Mouse (Mus musculus): Measurements from ENCODE around the gene AK157302. TPM values are rescaled to one million over a fixed set of nuclear protein-coding genes. Genes with fewer than 3 reads are reported as not detected.
"Not testable (repeated sequence)": the region's sequence is repeated elsewhere in the genome, so short reads cannot be mapped to it uniquely, and the experiment has no call there.

AK157302 gene
- polyA plus RNA-seq, 1 experiment from 2014 or later, result 0.32 TPM

- Histone ChIP-seq H3K27ac (ENCODE audit: low read depth) (no peak overlapping the region), H3K4me1 (replicated peaks; ENCODE audit: control insufficient read depth, insufficient read depth, low read length) (no peaks in the 10 kb centered on the region), H3K9me3 (ENCODE audit: control insufficient read depth, low read length) (no peaks in the 10 kb centered on the region), H3K36me3 (ENCODE audit: control insufficient read depth, insufficient read depth, low read length) (no peaks in the 10 kb centered on the region), H3K9ac (ENCODE audit: low read length) (no peak overlapping the region), H3K4me3 (ENCODE audit: low read depth, low read length) (no peak overlapping the region), H3K27me3 (replicated peaks; ENCODE audit: control insufficient read depth, insufficient read depth, low read length) (no peaks in the 10 kb centered on the region), H3K4me2 (ENCODE audit: low read length) (no peak overlapping the region)
- ATAC-seq (replicated peaks; ENCODE audit: low FRiP score, low TSS enrichment, low read depth) (no peak), DNase-seq (ENCODE audit: low spot score) (no peak)
- 87% methylated on average over 10 of the region's 10 CpGs for WGBS
These were observed 27.7 kb upstream of the AK157302 start for GRCm38 (mm10) chr13:21467336-21467735.

DNA sequence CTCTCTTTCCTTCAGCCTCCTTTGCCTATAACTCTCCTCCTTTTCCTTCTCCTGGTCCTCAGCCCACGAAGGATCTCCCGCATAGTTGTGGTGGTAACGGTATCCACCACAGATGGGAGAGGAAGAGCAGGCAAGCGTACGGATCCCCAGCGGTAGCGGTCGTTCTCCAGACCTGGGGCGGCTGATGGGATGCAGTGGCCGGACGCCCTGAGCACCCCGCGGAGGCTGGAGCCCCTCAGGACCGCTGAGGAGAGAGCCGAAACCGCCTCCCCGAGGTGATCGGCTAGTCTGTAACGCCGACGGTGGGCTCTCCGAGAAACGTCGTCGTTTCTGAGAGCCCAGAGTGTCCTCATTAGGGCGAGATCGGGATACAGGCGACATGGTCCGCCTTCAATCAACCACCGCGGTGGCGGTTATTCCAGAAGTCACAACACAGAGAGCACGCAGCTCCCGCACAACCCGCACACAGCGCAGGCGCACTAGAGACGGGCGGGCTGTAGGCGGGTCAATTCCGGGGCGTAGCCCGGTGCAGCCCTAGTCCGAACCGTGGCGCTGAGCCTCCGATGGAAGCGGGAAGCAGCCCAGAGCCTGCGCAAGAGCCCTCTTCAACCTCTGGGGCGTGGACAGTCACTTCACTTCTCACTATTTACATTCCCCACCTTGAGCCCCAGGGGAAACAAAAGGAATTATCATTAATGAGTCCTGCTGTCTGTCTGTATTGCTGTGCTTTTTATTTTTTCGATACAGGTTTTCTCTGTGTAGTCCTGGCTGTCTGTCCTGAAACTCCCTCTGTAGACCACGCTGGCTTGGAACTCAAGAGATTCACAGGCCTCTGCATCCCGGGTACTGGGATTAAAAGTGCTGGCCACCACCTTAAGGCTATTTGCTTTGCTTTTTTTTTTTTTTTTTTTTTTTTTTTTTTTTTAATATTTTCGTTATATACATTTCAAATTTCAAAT is 26.7 kb upstream of the AK157302 start, which contains the start of gene Nkapl:
Gene Nkapl, minus strand, starts transcription at position 449 of the 959 bp plus-strand sequence.
- H3K4me1 ChIP-seq (replicated peaks; ENCODE audit: control insufficient read depth, insufficient read depth, low read length), result no peaks in the 10 kb centered on the region
- ATAC-seq (replicated peaks; ENCODE audit: low FRiP score, low TSS enrichment, low read depth) (peak; percentile 99), DNase-seq (ENCODE audit: low spot score) (peak; percentile 89)
- peak within 1 kb of the TSS; percentile 47; the same call in 1 of the 2 replicates for H3K27ac ChIP-seq (ENCODE audit: low read depth)
- WGBS, result 2% methylated on average over 54 of the region's 54 CpGs
- H3K36me3 ChIP-seq (ENCODE audit: control insufficient read depth, insufficient read depth, low read length), result no peaks in the 10 kb centered on the region
- H3K9me3 ChIP-seq (ENCODE audit: control insufficient read depth, low read length), result no peaks in the 10 kb centered on the region
- no peaks in the 10 kb centered on the region for H3K27me3 ChIP-seq (replicated peaks; ENCODE audit: control insufficient read depth, insufficient read depth, low read length)
- H3K9ac ChIP-seq (ENCODE audit: low read length), result peak within 1 kb of the TSS; percentile 69
- H3K4me2 ChIP-seq (ENCODE audit: low read length), result peak within 1 kb of the TSS; percentile 96
- H3K4me3 ChIP-seq (ENCODE audit: low read depth, low read length), result peak within 1 kb of the TSS; percentile 63

- H3K9ac ChIP-seq (ENCODE audit: low read length), result no peak overlapping the region
- H3K4me1 ChIP-seq (replicated peaks; ENCODE audit: control insufficient read depth, insufficient read depth, low read length), result no peaks in the 10 kb centered on the region
- 36% methylated on average over 9 of the region's 9 CpGs for WGBS
- H3K4me3 ChIP-seq (ENCODE audit: low read depth, low read length), result 0 out of 2 replicates have a peak overlapping the region, but pooled peaks have one; percentile 63
- no peak for ATAC-seq (replicated peaks; ENCODE audit: low FRiP score, low TSS enrichment, low read depth)
- H3K4me2 ChIP-seq (ENCODE audit: low read length), result peak overlapping the region; percentile 96
- H3K9me3 ChIP-seq (ENCODE audit: control insufficient read depth, low read length), result no peaks in the 10 kb centered on the region
- no peaks in the 10 kb centered on the region for H3K36me3 ChIP-seq (ENCODE audit: control insufficient read depth, insufficient read depth, low read length)
- no peaks in the 10 kb centered on the region for H3K27me3 ChIP-seq (replicated peaks; ENCODE audit: control insufficient read depth, insufficient read depth, low read length)
- no peak overlapping the region for H3K27ac ChIP-seq (ENCODE audit: low read depth)
- no peak for DNase-seq (ENCODE audit: low spot score)
These were observed 25.9 kb upstream of the AK157302 start for GRCm38 (mm10) chr13:21469097-21469496.

DNA sequence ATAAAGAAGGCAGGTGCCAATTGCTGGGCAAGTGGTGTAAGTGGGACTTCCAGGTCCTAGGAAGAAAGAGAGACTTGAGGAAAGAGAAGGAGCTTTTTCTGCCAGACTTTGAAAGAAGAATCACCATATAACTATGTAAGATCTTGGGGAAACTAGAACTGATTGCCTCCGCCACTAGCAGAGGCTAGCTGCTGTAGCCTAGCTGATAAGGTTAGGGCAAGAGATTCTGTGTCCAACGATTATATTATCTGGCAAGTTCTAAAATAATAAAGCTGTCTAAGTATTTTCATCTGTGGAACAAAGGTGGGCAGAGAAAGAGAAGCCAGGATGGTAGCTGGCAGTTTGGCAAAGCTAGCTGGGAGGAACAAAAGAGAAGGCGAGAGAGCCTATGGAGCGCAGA is 22.6 kb upstream of the AK157302 start:
- Histone ChIP-seq H3K4me3 (ENCODE audit: low read depth, low read length) (no peak overlapping the region), H3K27me3 (replicated peaks; ENCODE audit: control insufficient read depth, insufficient read depth, low read length) (no peaks in the 10 kb centered on the region), H3K4me2 (ENCODE audit: low read length) (no peak overlapping the region), H3K36me3 (ENCODE audit: control insufficient read depth, insufficient read depth, low read length) (no peaks in the 10 kb centered on the region), H3K4me1 (replicated peaks; ENCODE audit: control insufficient read depth, insufficient read depth, low read length) (no peaks in the 10 kb centered on the region), H3K27ac (ENCODE audit: low read depth) (no peak overlapping the region), H3K9me3 (ENCODE audit: control insufficient read depth, low read length) (no peaks in the 10 kb centered on the region), H3K9ac (ENCODE audit: low read length) (no peak overlapping the region)
- WGBS, result 41% methylated on average over 4 of the region's 4 CpGs
- ATAC-seq (replicated peaks; ENCODE audit: low FRiP score, low TSS enrichment, low read depth), result no peak
- DNase-seq (ENCODE audit: low spot score), result no peak

DNA sequence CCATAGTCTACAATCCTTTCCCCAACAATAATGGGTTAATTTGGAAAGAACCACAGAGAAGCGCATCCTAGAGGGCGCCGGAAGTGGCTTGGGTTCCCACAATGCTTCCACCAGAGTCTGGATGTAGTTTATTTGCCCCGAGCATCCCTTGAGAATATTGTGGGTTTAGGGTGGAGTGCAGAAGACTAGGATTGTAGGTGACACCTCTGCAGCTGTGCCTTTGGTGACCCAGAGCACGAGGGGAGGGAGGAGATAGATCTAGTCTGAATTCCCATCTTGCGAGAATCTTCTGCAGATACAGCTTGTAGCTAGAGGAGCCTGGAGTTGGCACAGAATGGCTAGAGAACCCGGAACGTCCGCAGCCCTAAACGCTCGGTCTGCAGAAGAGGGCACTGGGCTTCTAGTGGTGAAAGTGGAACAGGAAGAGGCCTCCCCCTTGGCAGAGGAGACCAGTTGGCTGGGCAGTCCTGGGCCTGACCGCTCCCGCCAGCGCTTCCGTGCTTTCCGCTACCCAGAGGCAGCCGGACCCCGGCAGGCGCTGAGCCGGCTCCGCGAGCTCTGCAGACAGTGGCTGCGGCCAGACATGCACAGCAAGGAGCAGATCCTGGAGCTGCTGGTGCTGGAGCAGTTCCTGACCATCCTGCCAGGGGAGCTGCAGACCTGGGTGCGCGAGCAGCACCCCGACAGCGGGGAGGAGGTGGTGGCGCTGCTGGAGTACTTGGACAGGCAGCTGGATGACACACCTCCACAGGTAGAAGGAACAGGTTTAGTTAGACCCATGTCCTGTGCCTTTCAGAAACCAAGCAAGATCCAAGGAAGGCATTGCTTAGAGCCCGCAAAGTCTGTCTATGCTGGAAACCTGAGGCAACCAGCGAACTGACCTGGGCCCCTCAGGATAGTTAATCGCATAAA is 16.0 kb upstream of the AK157302 start, which contains the start of the genes Zkscan4 and Gm10065:
Gene Zkscan4, plus strand, starts transcription at position 149 of the 912 bp plus-strand sequence.
Gene Gm10065, minus strand, starts transcription at position 683 of the 912 bp plus-strand sequence.
- H3K27me3 ChIP-seq (replicated peaks; ENCODE audit: control insufficient read depth, insufficient read depth, low read length); H3K4me1 ChIP-seq (replicated peaks; ENCODE audit: control insufficient read depth, insufficient read depth, low read length); H3K36me3 ChIP-seq (ENCODE audit: control insufficient read depth, insufficient read depth, low read length); H3K9me3 ChIP-seq (ENCODE audit: control insufficient read depth, low read length): not testable (repeated sequence)
- WGBS, result 3% methylated on average over 26 of the region's 31 CpGs
- DNase-seq (ENCODE audit: low spot score) (peak; percentile 87), ATAC-seq (replicated peaks; ENCODE audit: low FRiP score, low TSS enrichment, low read depth) (peak; percentile 86)
- H3K4me2 ChIP-seq (ENCODE audit: low read length), result peak within 1 kb of the TSS; percentile 61
- H3K9ac ChIP-seq (ENCODE audit: low read length), result peak within 1 kb of the TSS; percentile 54
- H3K27ac ChIP-seq (ENCODE audit: low read depth), result peak within 1 kb of the TSS; percentile 69
- peak within 1 kb of the TSS; percentile 61 for H3K4me3 ChIP-seq (ENCODE audit: low read depth, low read length)

GRCm38 (mm10) chr13:21486881-21487280 is 8.1 kb upstream of the AK157302 start:
- Histone ChIP-seq H3K4me1 (replicated peaks; ENCODE audit: control insufficient read depth, insufficient read depth, low read length) (no peaks in the 10 kb centered on the region), H3K27me3 (replicated peaks; ENCODE audit: control insufficient read depth, insufficient read depth, low read length) (no peaks in the 10 kb centered on the region), H3K27ac (ENCODE audit: low read depth) (no peak overlapping the region), H3K4me3 (ENCODE audit: low read depth, low read length) (no peak overlapping the region), H3K9ac (ENCODE audit: low read length) (no peak overlapping the region), H3K9me3 (ENCODE audit: control insufficient read depth, low read length) (0 out of 2 replicates have a peak, but pooled peaks cover 2% of the 10 kb centered on the region), H3K36me3 (ENCODE audit: control insufficient read depth, insufficient read depth, low read length) (peaks cover 13% of the 10 kb centered on the region; the same call in 1 of the 2 replicates), H3K4me2 (ENCODE audit: low read length) (no peak overlapping the region)
- ATAC-seq (replicated peaks; ENCODE audit: low FRiP score, low TSS enrichment, low read depth), result no peak
- 95% methylated on average over 1 of the region's 1 CpGs for WGBS
- no peak for DNase-seq (ENCODE audit: low spot score)

DNA sequence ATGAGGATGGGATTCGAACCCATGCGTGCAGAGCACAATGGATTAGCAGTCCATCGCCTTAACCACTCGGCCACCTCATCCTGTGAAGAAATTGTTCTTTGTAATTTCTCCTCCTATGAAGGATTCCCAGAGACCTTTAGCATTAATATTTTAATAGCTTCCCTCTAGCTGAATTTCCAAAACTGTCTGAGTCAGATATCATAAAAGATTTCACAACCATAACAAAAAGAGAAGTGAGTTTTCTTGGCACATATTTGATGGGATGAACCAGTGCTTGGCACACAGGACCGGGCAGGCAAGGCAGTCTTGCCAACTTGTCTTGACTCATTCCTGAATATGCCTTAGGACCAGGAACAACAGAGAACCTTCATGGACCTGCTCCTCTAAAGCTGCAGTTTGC is 2.2 kb upstream of the AK157302 start:
- WGBS, result 93% methylated on average over 5 of the region's 5 CpGs
- Histone ChIP-seq H3K4me3 (ENCODE audit: low read depth, low read length) (no peak overlapping the region), H3K4me1 (replicated peaks; ENCODE audit: control insufficient read depth, insufficient read depth, low read length) (no peaks in the 10 kb centered on the region), H3K4me2 (ENCODE audit: low read length) (no peak overlapping the region), H3K9ac (ENCODE audit: low read length) (no peak overlapping the region), H3K27me3 (replicated peaks; ENCODE audit: control insufficient read depth, insufficient read depth, low read length) (no peaks in the 10 kb centered on the region), H3K27ac (ENCODE audit: low read depth) (no peak overlapping the region), H3K36me3 (ENCODE audit: control insufficient read depth, insufficient read depth, low read length) (no peaks in the 10 kb centered on the region), H3K9me3 (ENCODE audit: control insufficient read depth, low read length) (no peaks in the 10 kb centered on the region)
- DNase-seq (ENCODE audit: low spot score), result no peak
- ATAC-seq (replicated peaks; ENCODE audit: low FRiP score, low TSS enrichment, low read depth), result no peak

DNA sequence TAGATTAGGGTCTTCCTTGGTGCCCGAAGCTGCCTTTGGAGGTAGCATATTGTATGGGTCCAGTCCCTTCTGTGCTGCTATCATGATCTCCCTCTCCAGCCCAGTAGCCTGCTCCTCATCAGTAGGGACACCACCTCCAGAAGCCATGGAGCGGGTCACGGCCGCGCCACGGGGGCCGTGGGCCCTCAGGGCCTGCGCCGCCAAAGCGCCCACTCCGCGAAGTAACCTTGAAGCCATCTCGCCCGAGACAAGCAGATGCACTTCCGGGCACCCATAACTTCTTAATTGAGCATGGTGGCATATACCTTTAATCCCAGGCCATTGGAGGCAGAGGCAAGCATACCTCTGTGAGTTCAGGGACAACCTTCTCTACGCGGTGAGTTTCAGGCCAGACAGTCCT is 6.2 kb downstream of the AK157302 start, which contains the start of gene Gm11273:
Gene Gm11273, minus strand, starts transcription at position 237 of the 400 bp plus-strand sequence.
- not testable (repeated sequence) for DNase-seq (ENCODE audit: low spot score); H3K9ac ChIP-seq (ENCODE audit: low read length); H3K36me3 ChIP-seq (ENCODE audit: control insufficient read depth, insufficient read depth, low read length); H3K27me3 ChIP-seq (replicated peaks; ENCODE audit: control insufficient read depth, insufficient read depth, low read length); H3K27ac ChIP-seq (ENCODE audit: low read depth); H3K4me1 ChIP-seq (replicated peaks; ENCODE audit: control insufficient read depth, insufficient read depth, low read length); H3K9me3 ChIP-seq (ENCODE audit: control insufficient read depth, low read length); H3K4me3 ChIP-seq (ENCODE audit: low read depth, low read length); H3K4me2 ChIP-seq (ENCODE audit: low read length); ATAC-seq (replicated peaks; ENCODE audit: low FRiP score, low TSS enrichment, low read depth)
- WGBS, result 89% methylated on average over 17 of the region's 17 CpGs
